Mouse (Mus musculus) B cell, adult 2 months (primary cell): ENCODE results near the gene Gpatch2.

Experiments used
- DNase-seq, 2 experiments: peaks; one replicate each; pipeline ENCODE4 v3.0.0; 2022

Gpatch2 gene

GRCm38 (mm10) chr1:187374418-187374817 lies 159.1 kb downstream of the Gpatch2 start:
- no peak for DNase-seq

DNA sequence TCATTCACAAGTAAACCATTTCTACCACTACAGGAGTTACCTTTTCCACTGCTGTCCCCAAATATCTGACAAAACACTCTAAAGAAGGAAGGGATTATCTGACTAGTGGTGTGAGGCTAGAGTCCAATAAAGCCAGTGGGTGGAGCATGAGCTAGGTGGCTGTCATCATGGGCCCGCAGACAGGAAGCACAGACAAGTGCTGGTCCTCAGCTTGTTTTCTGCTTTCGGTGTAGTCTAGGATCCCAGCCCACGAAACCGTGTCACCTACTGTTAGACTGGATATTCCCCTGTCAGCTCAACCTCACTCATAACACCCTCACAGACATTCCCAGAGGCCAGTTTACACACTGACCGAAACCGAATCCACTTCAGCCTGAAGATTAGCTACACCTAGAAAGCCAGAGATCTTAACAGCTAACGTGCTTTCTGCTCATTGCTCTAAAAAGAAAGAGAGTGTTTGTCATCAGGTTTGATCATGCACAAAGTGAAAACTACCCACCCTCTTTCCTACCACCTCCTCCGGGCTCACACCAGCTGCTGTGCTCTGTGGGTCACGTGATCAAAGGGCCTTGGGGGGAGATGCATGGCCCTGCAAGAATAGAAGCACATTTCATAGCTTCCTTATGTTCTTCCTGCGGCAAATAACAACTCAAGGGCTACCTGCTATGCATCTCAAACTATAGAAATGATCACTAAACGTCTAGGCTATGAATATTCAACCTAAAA lies 161.8 kb downstream of the Gpatch2 start:
- DNase-seq: peak; percentile 45 to 50

DNA sequence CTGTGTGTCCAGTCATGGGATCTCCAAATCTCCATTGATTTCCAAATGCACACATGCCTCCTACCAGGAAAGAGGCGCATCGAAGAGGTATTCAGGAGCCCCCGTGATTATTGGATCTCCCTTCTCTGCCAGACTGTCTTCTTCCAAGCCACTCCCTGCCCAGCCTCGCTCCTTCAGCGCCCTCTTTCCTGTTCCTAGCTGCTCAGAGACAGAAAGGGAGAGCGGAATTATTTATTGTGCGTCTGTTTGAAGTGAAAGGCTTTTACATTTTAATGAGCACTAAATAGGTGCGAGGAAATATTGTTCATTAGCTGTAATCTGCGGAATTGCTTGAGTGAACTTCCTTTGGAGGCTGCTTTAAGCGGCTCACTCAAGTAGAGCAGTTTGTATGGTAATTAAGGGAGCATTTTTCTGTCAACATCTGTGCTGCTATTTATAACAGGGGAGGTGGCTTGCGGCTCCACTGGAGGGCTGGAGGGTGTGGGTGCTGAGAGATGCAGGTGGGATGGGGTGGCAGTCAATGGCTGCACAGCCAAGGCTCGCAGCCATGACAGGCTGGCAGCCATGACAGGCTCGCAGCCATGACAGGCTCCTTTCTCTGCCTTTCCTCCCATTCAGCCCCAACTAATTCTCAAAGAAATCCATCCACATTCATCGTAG lies 162.7 kb downstream of the Gpatch2 start:
- DNase-seq: peak; percentile 42 to 48

DNA sequence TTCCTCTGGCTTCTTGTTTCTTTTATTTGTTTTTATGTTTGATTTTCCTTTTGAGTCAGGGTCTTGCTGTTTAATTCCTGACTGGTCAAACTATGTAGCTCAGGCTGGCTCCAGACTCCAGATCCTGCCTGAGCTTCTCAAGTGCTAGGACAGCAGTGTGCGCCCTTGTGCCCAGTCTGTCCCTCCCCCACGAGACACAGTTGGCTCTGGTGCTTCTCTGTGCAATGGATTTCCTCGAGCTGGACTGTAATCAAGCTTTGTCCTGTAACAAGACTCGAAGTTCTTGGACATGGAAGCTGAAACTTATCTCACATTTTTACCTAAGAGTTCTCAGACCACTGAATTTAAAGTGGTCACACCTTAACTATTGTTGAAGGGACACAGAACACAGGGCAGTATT lies 174.2 kb downstream of the Gpatch2 start:
- no peak for DNase-seq

DNA sequence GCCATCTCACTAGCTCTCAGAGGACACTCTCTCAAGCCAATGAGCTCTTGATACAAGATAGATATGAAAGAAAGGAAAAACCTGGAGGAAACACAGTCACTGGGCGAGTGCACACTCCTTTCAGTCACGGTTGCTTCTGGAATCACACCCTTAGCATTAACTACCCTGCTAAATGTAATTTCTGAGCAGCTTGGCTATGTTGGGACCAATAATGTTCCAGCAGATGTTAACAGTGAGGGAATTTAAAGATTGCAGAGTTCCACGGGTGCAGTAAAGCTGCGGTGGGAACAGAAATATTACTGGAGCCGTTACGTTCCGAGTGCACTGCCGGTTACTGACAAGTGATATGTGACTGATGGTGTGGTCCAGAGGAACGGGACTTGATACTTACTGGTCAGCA lies 185.5 kb downstream of the Gpatch2 start:
- no peak for DNase-seq
